Mouse (Mus musculus) thymus, adult 2 months (tissue): ENCODE data around the gene Sertad2. TPM values are rescaled to one million over a fixed set of nuclear protein-coding genes. Genes with fewer than 3 reads are reported as not detected.
A peak's percentile ranks its signal among the peaks of the same experiment; 100 is the strongest.

Source experiments
- DNase-seq: peaks from one replicate; pipeline ENCODE4 v3.0.0; 2021
- H3K27ac ChIP-seq: fragments of 200-500 bp; 2 replicates; pipeline ENCODE4 v1.5.1; 2012; ENCODE audit warnings: low read length, control low read depth; ENCODE audit not compliant: control insufficient read depth, insufficient read depth
- H3K27me3 ChIP-seq: fragments of 200-500 bp; 2 replicates; pipeline ENCODE4 v1.6.1; 2012; ENCODE audit warnings: mild to moderate bottlenecking, low read length, moderate library complexity, mixed read lengths; ENCODE audit not compliant: control insufficient read depth, insufficient read depth
- H3K36me3 ChIP-seq: fragments of 200-500 bp; 2 replicates; pipeline ENCODE4 v1.6.1; 2012; ENCODE audit warnings: mild to moderate bottlenecking, low read length, moderate library complexity; ENCODE audit not compliant: control insufficient read depth, insufficient read depth
- H3K4me1 ChIP-seq: fragments of 200-500 bp; replicated peaks from 2 replicates; pipeline ENCODE4 v1.6.1; 2012; ENCODE audit warnings: low read length; ENCODE audit not compliant: control insufficient read depth, insufficient read depth
- H3K4me3 ChIP-seq: fragments of 200-500 bp; 2 replicates; pipeline ENCODE4 v1.5.1; 2012; ENCODE audit warnings: mild to moderate bottlenecking, low read length, control low read depth, moderate library complexity; ENCODE audit not compliant: control insufficient read depth, insufficient read depth
- CTCF ChIP-seq: fragments of 200-500 bp; IDR thresholded peaks from 2 replicates; pipeline ENCODE4 v1.5.1; 2012; ENCODE audit warnings: mild to moderate bottlenecking, control low read depth, low read length, moderate library complexity, borderline replicate concordance; ENCODE audit not compliant: control insufficient read depth, poor library complexity, insufficient read depth; ENCODE audit errors: extremely low read depth
- POLR2A ChIP-seq: fragments of 200-500 bp; IDR thresholded peaks from 2 replicates; pipeline ENCODE4 v1.6.1; 2012; ENCODE audit warnings: mild to moderate bottlenecking, low read length, control low read depth, moderate library complexity; ENCODE audit not compliant: control insufficient read depth, poor library complexity, insufficient read depth; ENCODE audit errors: extremely low read depth
- WGBS: fragments of 180-500 bp; shearing (Covaris S2); methylation state at CpG from one replicate; pipeline ENCODE4 v1.1.7; 2018; 5-methylcytosine and 5-hydroxymethylcytosine counted together
- polyA plus RNA-seq: library from polyadenylated mRNA; depleted of rRNA; stranded (reverse); fragments of >200 nt; gene quantifications from 2 replicates; pipeline ENCODE4 v1.2.3, GENCODE M21; 2012

The Sertad2 gene
- polyA plus RNA-seq, 1 experiment, result 50.6 TPM

GRCm38 (mm10) chr11:20531992-20532881 lies 10.8 kb upstream of the Sertad2 start:
- DNase-seq, result peak; percentile 68
- Histone ChIP-seq H3K27ac (no peak overlapping the region), H3K4me1 (peaks cover 6% of the 10 kb centered on the region; the same call in 1 of the 2 replicates), H3K27me3 (no peaks in the 10 kb centered on the region), H3K4me3 (peak overlapping the region; percentile 50), H3K36me3 (no peaks in the 10 kb centered on the region)
- no peak for TF ChIP-seq POLR2A
- no peak for TF ChIP-seq CTCF
- WGBS, result 2% methylated on average over 38 of the region's 42 CpGs

GRCm38 (mm10) chr11:20533231-20533630 lies 9.8 kb upstream of the Sertad2 start:
- peaks cover 6% of the 10 kb centered on the region; the same call in 1 of the 2 replicates for H3K4me1 ChIP-seq
- DNase-seq, result no peak
- WGBS, result 31% methylated on average over 4 of the region's 4 CpGs
- no peaks in the 10 kb centered on the region for H3K27me3 ChIP-seq
- no peaks in the 10 kb centered on the region for H3K36me3 ChIP-seq
- H3K27ac ChIP-seq, result no peak overlapping the region
- no peak for TF ChIP-seq CTCF
- TF ChIP-seq POLR2A, result no peak
- H3K4me3 ChIP-seq, result no peak overlapping the region

- no peak for DNase-seq
- 93% methylated on average over 3 of the region's 3 CpGs for WGBS
- no peak overlapping the region for H3K27ac ChIP-seq
- H3K4me3 ChIP-seq, result no peak overlapping the region
- TF ChIP-seq POLR2A (no peak), CTCF (no peak)
- H3K36me3 ChIP-seq, result no peaks in the 10 kb centered on the region
- no peaks in the 10 kb centered on the region for H3K27me3 ChIP-seq
- peaks cover 2% of the 10 kb centered on the region; the same call in 1 of the 2 replicates for H3K4me1 ChIP-seq
Observed at GRCm38 (mm10) chr11:20537221-20537620, 5.8 kb upstream of the Sertad2 start.

GRCm38 (mm10) chr11:20538496-20538895 lies 4.6 kb upstream of the Sertad2 start:
- no peaks in the 10 kb centered on the region for H3K4me1 ChIP-seq
- H3K4me3 ChIP-seq, result no peak overlapping the region
- 82% methylated on average over 3 of the region's 3 CpGs for WGBS
- DNase-seq, result no peak
- TF ChIP-seq POLR2A, result no peak
- TF ChIP-seq CTCF, result no peak
- H3K36me3 ChIP-seq, result no peaks in the 10 kb centered on the region
- H3K27ac ChIP-seq, result no peak overlapping the region
- no peaks in the 10 kb centered on the region for H3K27me3 ChIP-seq

- Histone ChIP-seq H3K4me1 (no peaks in the 10 kb centered on the region), H3K36me3 (no peaks in the 10 kb centered on the region), H3K27me3 (no peaks in the 10 kb centered on the region), H3K27ac (no peak overlapping the region), H3K4me3 (no peak overlapping the region)
- TF ChIP-seq CTCF (no peak), POLR2A (no peak)
- no peak for DNase-seq
- 94% methylated on average over 3 of the region's 3 CpGs for WGBS
Observed at GRCm38 (mm10) chr11:20541280-20541679, 1.8 kb upstream of the Sertad2 start.

GRCm38 (mm10) chr11:20541995-20542637 lies 937 bp upstream of the Sertad2 start:
- Histone ChIP-seq H3K4me1 (no peaks in the 10 kb centered on the region), H3K36me3 (no peaks in the 10 kb centered on the region), H3K27ac (no peak overlapping the region), H3K27me3 (no peaks in the 10 kb centered on the region), H3K4me3 (peak overlapping the region; percentile 88)
- WGBS, result 2% methylated on average over 29 of the region's 29 CpGs
- DNase-seq, result no peak
- TF ChIP-seq POLR2A, result no peak
- TF ChIP-seq CTCF, result no peak

GRCm38 (mm10) chr11:20543453-20544120 lies 534 bp downstream of the Sertad2 start:
- WGBS, result 2% methylated on average over 51 of the region's 51 CpGs
- TF ChIP-seq POLR2A (no peak), CTCF (no peak)
- no peak for DNase-seq
- H3K4me1 ChIP-seq, result no peaks in the 10 kb centered on the region
- peak overlapping the region; percentile 88 for H3K4me3 ChIP-seq
- no peaks in the 10 kb centered on the region for H3K27me3 ChIP-seq
- no peak overlapping the region for H3K27ac ChIP-seq
- no peaks in the 10 kb centered on the region for H3K36me3 ChIP-seq
